Comparison of ENCODE assay signal across 14 mouse cellular contexts in the genomic region with DNA sequence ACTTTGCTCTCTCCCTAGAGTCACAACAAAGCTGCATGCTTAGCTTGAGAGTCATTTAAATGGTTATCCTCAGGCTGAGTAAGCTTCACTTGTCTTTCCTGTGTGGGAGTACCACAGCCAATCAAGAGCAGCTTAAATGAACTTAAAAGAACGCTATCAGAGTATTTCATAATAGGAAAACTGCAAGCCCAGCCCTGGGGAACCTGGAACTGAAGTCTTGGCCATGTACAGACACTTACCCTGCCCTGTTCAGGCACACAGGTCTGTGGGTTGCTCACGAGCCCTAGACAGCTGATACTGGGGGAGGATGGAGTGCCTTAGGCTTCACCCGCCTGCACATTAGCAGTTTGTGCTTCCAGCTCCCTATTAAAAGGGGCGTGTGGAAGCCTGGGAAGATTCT. TPM values are rescaled to one million over a fixed set of nuclear protein-coding genes. Genes with fewer than 3 reads are reported as not detected.
A peak's percentile ranks its signal among the peaks of the same experiment; 100 is the strongest.
DNase-seq lines count a peak whose midpoint lies in the region; ATAC-seq and TF ChIP-seq lines count a peak whose summit lies in the region.
"Had no signal": no experiment of that assay in that cellular context is flagged by ENCODE, and none has a peak within 500 bp of the region (broad histone marks: within the 10 kb centered on the region; RNA-seq: fewer than 3 reads in every experiment).

No protein-coding gene starts in this region.

- TF ChIP-seq CTCF in lung, postnatal 0 days (IDR thresholded peaks at IDR 0.05) = no peak

- no peaks in the 10 kb centered on the region for H3K36me3 ChIP-seq in heart, embryonic 11.5 days (ENCODE audit: control insufficient read depth, insufficient read depth, low read length)
- H3K36me3 ChIP-seq in lung, postnatal 0 days (ENCODE audit: insufficient read depth, low read length) = 0 out of 2 replicates have a peak, but pooled peaks cover 4% of the 10 kb centered on the region
- H3K36me3 ChIP-seq: forebrain, embryonic 15.5 days had no signal

- WGBS in heart, embryonic 11.5 days (ENCODE audit: insufficient replicate concordance) = 66% methylated on average over 4 of the region's 4 CpGs
- 41% methylated on average over 4 of the region's 4 CpGs for WGBS in lung, postnatal 0 days

- H3K27me3 ChIP-seq in heart, embryonic 11.5 days (ENCODE audit: control insufficient read depth, insufficient read depth, low read length) = no peaks in the 10 kb centered on the region
- H3K27me3 ChIP-seq in lung, postnatal 0 days (replicated peaks; ENCODE audit: insufficient read depth, low read length) = no peaks in the 10 kb centered on the region
- H3K27me3 ChIP-seq: embryonic facial prominence, embryonic 15.5 days had no signal

- peaks cover 15% of the 10 kb centered on the region for H3K4me1 ChIP-seq in heart, embryonic 11.5 days (ENCODE audit: control insufficient read depth, insufficient read depth, low read length)
- H3K4me1 ChIP-seq in lung, postnatal 0 days (ENCODE audit: insufficient read depth, low read depth, low read length) = peaks cover 17% of the 10 kb centered on the region
- peaks cover 19% of the 10 kb centered on the region for H3K4me1 ChIP-seq in brown adipose tissue, adult 24 weeks (ENCODE audit: control insufficient read depth, insufficient read depth, insufficient read length, low read length)

- ATAC-seq in heart, embryonic 11.5 days (replicated peaks; ENCODE audit: insufficient number of reproducible peaks, low FRiP score, low TSS enrichment) = no peak
- ATAC-seq in lung, postnatal 0 days = peak; percentile 75
- ATAC-seq: forebrain, embryonic 15.5 days had no signal

- TF ChIP-seq EP300 in lung, postnatal 0 days (IDR thresholded peaks at IDR 0.05) = no peak

- H3K27ac ChIP-seq in heart, embryonic 11.5 days (ENCODE audit: low read depth, low read length) = no peak overlapping the region
- peak overlapping the region; percentile 3 for H3K27ac ChIP-seq in lung, postnatal 0 days (ENCODE audit: low read length)
- 0 out of 2 replicates have a peak overlapping the region, but pooled peaks have one; percentile 0 for H3K27ac ChIP-seq in brown adipose tissue, adult 24 weeks (replicated peaks; ENCODE audit: low read depth, low read length)
- H3K27ac ChIP-seq: embryonic facial prominence, embryonic 15.5 days; forebrain, embryonic 15.5 days had no signal

- H3K4me2 ChIP-seq in heart, embryonic 11.5 days = peak overlapping the region; percentile 17; the same call in 1 of the 2 replicates
- H3K4me2 ChIP-seq in lung, postnatal 0 days (replicated peaks; ENCODE audit: low read depth, low read length) = no peak overlapping the region
- H3K4me2 ChIP-seq: embryonic facial prominence, embryonic 15.5 days; forebrain, embryonic 15.5 days had no signal

- DNase-seq in heart, postnatal 10 days = no peak
- DNase-seq in lung, postnatal 0 days (ENCODE audit: low spot score) = peak; percentile 66
- DNase-seq in lung, postnatal 14 days = no peak
- DNase-seq in lung, postnatal 36 days = peak; percentile 54
- no peak for DNase-seq in ovary, adult 18-20 months (ENCODE audit: low spot score)
- DNase-seq in adrenal gland, adult (ENCODE audit: inconsistent age in 2 of 2, low spot score in 1 of 2) = no peak
- DNase-seq: cerebellum, adult 18-20 months; gastrocnemius, postnatal 36 days; right cerebral cortex, postnatal 14 days had no signal

- H3K9ac ChIP-seq in heart, embryonic 11.5 days (ENCODE audit: low read depth, low read length) = no peak overlapping the region
- H3K9ac ChIP-seq in lung, postnatal 0 days (replicated peaks; ENCODE audit: low read depth) = no peak overlapping the region
- H3K9ac ChIP-seq: embryonic facial prominence, embryonic 15.5 days; forebrain, embryonic 15.5 days had no signal

- intact Hi-C loops in heart, postnatal 10 days (cut with DNase I) = no loop called here

- H3K4me3 ChIP-seq in heart, embryonic 11.5 days (ENCODE audit: low read depth, low read length) = no peak overlapping the region
- H3K4me3 ChIP-seq in lung, postnatal 0 days (ENCODE audit: low read depth, low read length) = no peak overlapping the region
- no peak overlapping the region for H3K4me3 ChIP-seq in brown adipose tissue, adult 24 weeks (ENCODE audit: insufficient read depth, low read depth, low read length)
- H3K4me3 ChIP-seq: embryonic facial prominence, embryonic 15.5 days; forebrain, embryonic 15.5 days had no signal

- no peaks in the 10 kb centered on the region for H3K9me3 ChIP-seq in heart, embryonic 11.5 days (replicated peaks; ENCODE audit: control insufficient read depth, low read length)
- H3K9me3 ChIP-seq in lung, postnatal 0 days (ENCODE audit: low read length) = no peaks in the 10 kb centered on the region
- H3K9me3 ChIP-seq: embryonic facial prominence, embryonic 15.5 days; forebrain, embryonic 15.5 days; G1E had no signal

RNA-seq across cellular contexts. Expression of gene Fam117a, which starts 6.4 kb away (rescaled TPM):
- 14.3 and 19.4 TPM in 2 replicates for polyA plus RNA-seq in heart, embryonic 11.5 days (2014; fragmentation: Nextera tagmentation; extraction: Ambion mirVana)
- 10 to 100 TPM in 1 of 2 experiments, 1 to 10 TPM in 1; 9.1 to 14.0 TPM for total RNA-seq in heart, postnatal 10 days (2021)
- polyA plus RNA-seq in lung, postnatal 0 days (2015; fragmentation: Nextera tagmentation; extraction: Ambion mirVana) = 20.4 and 21.6 TPM in 2 replicates
- polyA plus RNA-seq in brown adipose tissue, adult 24 weeks (2012; ENCODE audit: insufficient read depth, insufficient read length, missing spikeins) = 11.0 and 14.8 TPM in 2 replicates

RNA-seq across cellular contexts. Expression of gene Kat7, which starts 33.1 kb away (rescaled TPM):
- polyA plus RNA-seq in heart, embryonic 11.5 days (2014; fragmentation: Nextera tagmentation; extraction: Ambion mirVana) = 43.2 and 55.1 TPM in 2 replicates
- 10 to 100 TPM; 45.1 to 51.1 TPM for total RNA-seq in heart, postnatal 10 days (2021)
- 30.7 and 33.5 TPM in 2 replicates for polyA plus RNA-seq in lung, postnatal 0 days (2015; fragmentation: Nextera tagmentation; extraction: Ambion mirVana)
- polyA plus RNA-seq in brown adipose tissue, adult 24 weeks (2012; ENCODE audit: insufficient read depth, insufficient read length, missing spikeins) = 21.0 and 25.9 TPM in 2 replicates

RNA-seq across cellular contexts. Expression of gene Slc35b1, which starts 41.3 kb away (rescaled TPM):
- polyA plus RNA-seq in heart, embryonic 11.5 days (2014; fragmentation: Nextera tagmentation; extraction: Ambion mirVana) = 92.4 and 95.9 TPM in 2 replicates
- total RNA-seq in heart, postnatal 10 days (2021) = 10 to 100 TPM; 51.0 to 52.8 TPM
- polyA plus RNA-seq in lung, postnatal 0 days (2015; fragmentation: Nextera tagmentation; extraction: Ambion mirVana) = 87.3 and 96.8 TPM in 2 replicates
- polyA plus RNA-seq in brown adipose tissue, adult 24 weeks (2012; ENCODE audit: insufficient read depth, insufficient read length, missing spikeins) = 36.4 and 42.8 TPM in 2 replicates

Comparison
In these comparisons a context has a peak if more than half of its experiments do, and no peak if none do; other contexts are left out.
1. DNase-seq: peak in lung, postnatal 0 days (single experiment) and lung, postnatal 36 days (single experiment); none in heart, postnatal 10 days (0 of 2), lung, postnatal 14 days (single experiment), ovary, adult 18-20 months (single experiment) and adrenal gland, adult (0 of 2).